Mouse (Mus musculus) hematopoietic stem cell, adult 5-6 weeks (primary cell): Measurements from ENCODE around the gene Slc35f5. TPM values are rescaled to one million over a fixed set of nuclear protein-coding genes. Genes with fewer than 3 reads are reported as not detected.

ENCODE experiments used
- total RNA-seq: library from RNA; stranded (forward); fragments of 172-1452, 232-1000 nt; gene quantifications from 2 replicates; pipeline ENCODE4 v1.2.3, GENCODE M21; 2017

Gene Slc35f5
- total RNA-seq, 1 experiment from 2014 or later: 13.5 TPM

Other genes starting within 250 kb of the Slc35f5 start
- 606 and 717 TPM in 2 replicates for gene Actr3, start 124.9 kb upstream of the Slc35f5 start, total RNA-seq
- not detected in 2 replicates for gene Gpr39, start 116.4 kb downstream of the Slc35f5 start, total RNA-seq